Mouse (Mus musculus) bone marrow macrophage, adult 2 months (primary cell): ENCODE results near the gene Ago1. TPM values are rescaled to one million over a fixed set of nuclear protein-coding genes. Genes with fewer than 3 reads are reported as not detected.
A peak's percentile ranks its signal among the peaks of the same experiment; 100 is the strongest.

Experiments used
- H3K27ac ChIP-seq: 2 replicates; pipeline ENCODE4 v1.5.1; 2012; ENCODE audit warnings: low read depth, low read length; ENCODE audit not compliant: insufficient read depth
- H3K4me1 ChIP-seq: 2 replicates; pipeline ENCODE4 v1.6.1; 2012; ENCODE audit warnings: low read length; ENCODE audit not compliant: control insufficient read depth, insufficient read depth
- H3K4me3 ChIP-seq: 2 replicates; pipeline ENCODE4 v1.5.1; 2012; ENCODE audit warnings: mild to moderate bottlenecking, low read length, moderate library complexity; ENCODE audit not compliant: insufficient read depth
- CTCF ChIP-seq: IDR thresholded peaks from 2 replicates; pipeline ENCODE4 v1.5.1; 2012; ENCODE audit warnings: low read depth, mild to moderate bottlenecking, low read length, moderate library complexity
- POLR2A ChIP-seq: IDR thresholded peaks from 2 replicates; pipeline ENCODE4 v1.6.1; 2012; ENCODE audit warnings: mild to moderate bottlenecking, low read depth, low read length, borderline replicate concordance
- polyA plus RNA-seq: library from polyadenylated mRNA; stranded (reverse); fragments of >200 nt; gene quantifications from 2 replicates; pipeline ENCODE4 v1.2.4, GENCODE M21; 2012; ENCODE audit not compliant: missing spikeins, insufficient read depth, insufficient read length

Gene Ago1
- polyA plus RNA-seq, 1 experiment, result 29.1 TPM

DNA sequence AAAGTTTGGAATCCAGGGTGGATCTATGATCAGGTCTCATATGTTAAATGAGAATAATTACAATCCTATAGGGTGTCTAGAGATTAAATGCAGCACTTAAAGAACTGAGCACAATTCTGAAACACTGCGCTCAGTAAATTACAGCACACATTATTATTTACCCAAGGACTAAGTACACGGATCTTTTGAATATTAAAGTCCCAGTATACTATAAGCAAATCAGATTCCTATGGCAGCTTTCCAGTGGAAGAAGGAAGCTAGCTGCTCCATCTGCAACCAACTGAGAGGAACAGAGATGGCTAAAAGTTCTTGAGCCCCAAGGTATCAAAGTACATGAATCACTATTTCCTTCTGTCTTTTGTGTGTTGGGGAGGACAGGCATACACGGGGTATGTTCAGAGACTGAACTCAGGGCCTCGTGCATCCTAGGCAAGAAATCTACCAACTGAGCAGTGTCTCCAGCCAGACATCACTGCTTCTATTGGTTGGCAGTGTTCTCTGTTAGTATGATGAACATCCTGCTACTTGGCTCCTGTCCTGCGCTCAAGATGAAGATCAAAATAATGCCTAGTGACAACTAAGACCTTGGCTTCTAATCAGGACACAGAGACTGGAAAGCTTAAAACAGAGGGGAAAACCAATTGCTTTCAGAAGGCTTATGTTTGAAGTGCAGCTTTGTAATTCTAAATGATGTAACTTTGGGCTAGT, 13.7 kb downstream of the Ago1 start:
- no peak for TF ChIP-seq CTCF
- no peak for TF ChIP-seq POLR2A

DNA sequence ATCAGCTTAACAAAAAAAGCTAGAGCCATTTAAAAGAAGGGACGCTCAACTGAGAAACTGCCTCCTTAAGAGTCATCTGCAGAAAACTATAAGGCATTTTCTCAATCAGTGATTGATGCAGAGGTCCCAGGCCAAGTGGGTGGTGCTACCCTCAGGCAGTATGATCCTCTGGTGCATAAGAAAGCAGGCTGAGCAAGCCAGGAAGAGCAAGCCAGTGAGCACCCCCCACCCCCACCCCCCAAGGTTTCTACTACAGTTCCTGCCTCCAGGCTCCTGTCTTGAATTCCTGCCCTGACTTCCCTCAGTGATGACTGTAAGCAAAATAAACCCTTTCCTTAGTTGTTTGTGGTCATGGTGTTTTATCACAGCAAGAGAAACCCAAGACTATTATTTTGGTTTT, 18.1 kb downstream of the Ago1 start:
- no peaks in the 10 kb centered on the region for H3K4me1 ChIP-seq
- H3K27ac ChIP-seq, result no peak overlapping the region
- no peak for TF ChIP-seq POLR2A
- no peak for TF ChIP-seq CTCF
- no peak overlapping the region for H3K4me3 ChIP-seq

More for the DNA sequence above, 13.7 kb downstream of the Ago1 start:
- Histone ChIP-seq H3K27ac (no peak overlapping the region), H3K4me1 (no peaks in the 10 kb centered on the region), H3K4me3 (no peak overlapping the region)

DNA sequence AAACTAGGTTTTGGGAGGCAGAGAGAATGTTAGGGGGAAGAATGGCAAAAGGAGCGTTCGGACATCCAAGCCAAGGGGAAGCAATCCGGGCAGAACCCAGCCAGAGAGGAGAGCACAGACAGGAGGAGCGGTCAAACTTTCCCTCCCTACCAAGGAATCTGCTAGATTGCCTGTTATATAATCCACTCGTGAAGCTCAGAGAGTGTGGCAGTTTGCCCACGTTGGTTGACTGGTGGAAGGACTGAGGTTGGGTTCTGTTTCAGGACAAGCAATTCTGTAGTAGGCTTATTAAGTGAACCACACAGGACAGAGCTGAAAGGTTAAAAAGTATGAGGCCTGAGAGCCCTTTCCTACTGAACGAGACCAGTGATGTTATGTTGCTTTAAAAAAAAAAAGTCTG, 21.3 kb downstream of the Ago1 start:
- H3K4me1 ChIP-seq, result no peaks in the 10 kb centered on the region
- H3K4me3 ChIP-seq, result no peak overlapping the region
- H3K27ac ChIP-seq, result no peak overlapping the region
- TF ChIP-seq POLR2A, result no peak
- TF ChIP-seq CTCF, result no peak

DNA sequence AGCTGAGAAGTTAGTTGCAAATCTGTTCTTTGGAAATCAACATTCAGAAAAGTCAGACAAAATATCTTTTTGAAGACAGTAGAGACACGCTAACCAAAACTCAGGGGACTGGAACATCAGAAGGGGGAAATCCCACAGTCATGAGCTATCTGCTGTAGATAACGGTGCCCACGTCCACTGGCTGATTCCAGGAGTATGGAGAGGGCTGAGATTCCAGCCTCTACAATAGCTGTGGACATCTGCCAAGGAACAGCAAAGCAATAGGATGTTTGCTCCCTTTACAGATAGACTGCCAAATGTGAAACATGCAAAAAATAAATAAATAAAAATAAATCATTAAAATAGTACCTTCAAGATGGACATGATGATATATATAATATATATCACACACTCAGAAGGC, 23.9 kb downstream of the Ago1 start:
- TF ChIP-seq POLR2A (no peak), CTCF (no peak)
- Histone ChIP-seq H3K27ac (no peak overlapping the region), H3K4me3 (no peak overlapping the region), H3K4me1 (peaks cover 6% of the 10 kb centered on the region)

DNA sequence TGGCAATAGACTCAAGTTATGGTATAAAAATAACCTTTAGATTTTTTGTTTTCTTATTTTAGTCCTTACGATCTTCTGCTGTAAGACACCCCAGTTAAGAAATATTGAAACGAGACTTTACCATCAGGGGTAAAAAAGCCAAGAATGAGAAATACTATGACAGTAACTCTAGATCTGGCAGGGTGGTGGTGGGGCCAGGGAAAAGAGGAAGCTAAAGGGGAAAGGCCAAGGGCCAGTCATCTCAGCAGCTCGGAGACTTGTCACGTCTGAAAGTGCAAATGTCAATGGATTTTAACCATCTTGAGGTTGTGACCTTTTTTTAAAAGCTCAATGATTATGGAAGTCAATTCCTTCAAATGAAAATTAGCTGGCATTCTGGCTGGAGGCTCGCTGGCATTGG, 30.1 kb downstream of the Ago1 start:
- H3K27ac ChIP-seq, result peak overlapping the region; percentile 81

DNA sequence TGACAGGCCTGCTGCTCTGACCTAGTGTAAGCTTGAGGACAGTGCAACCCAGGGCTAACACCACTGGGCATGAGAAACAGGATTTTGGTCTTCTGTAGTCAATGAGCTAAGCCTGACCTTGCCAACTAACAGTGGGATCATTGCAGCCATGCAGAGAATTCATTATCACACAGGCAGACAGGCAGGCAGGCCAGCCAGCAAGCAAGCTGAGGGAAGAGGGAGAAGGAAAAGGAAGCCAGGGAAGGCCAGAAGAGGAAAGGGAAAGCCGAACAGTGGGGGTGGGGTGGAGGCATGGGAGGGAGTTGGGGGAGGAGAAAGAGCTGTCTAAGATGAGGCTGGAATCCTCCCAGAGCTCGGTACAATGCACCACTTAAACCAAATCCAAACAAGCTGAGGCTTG, 32.1 kb downstream of the Ago1 start:
- H3K27ac ChIP-seq, result no peak overlapping the region
- no peak overlapping the region for H3K4me3 ChIP-seq
- H3K4me1 ChIP-seq, result peaks cover 53% of the 10 kb centered on the region
- TF ChIP-seq POLR2A (no peak), CTCF (no peak)

More for the DNA sequence above, 30.1 kb downstream of the Ago1 start:
- TF ChIP-seq POLR2A (no peak), CTCF (no peak)
- Histone ChIP-seq H3K4me1 (peaks cover 47% of the 10 kb centered on the region), H3K4me3 (peak overlapping the region; percentile 7; the same call in 1 of the 2 replicates)

DNA sequence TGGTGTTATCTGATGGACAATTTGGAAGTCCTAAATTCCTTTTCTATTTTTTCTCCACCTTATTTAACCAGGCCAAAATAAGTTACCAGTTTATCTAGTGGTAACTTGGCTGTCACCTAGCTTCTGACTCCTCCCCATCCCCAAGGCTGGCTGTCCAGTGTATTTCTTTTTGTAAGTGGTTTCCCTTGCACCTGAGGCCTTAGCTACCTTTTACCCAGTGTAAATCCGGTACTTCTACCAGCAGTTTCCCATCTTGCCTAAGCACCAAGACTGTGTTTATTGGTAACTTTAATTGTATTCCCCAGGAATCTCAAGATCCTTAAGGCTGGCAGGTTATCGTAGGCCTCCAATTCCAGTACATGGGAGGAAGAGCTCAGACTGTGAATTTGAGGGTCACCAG, 34.3 kb downstream of the Ago1 start:
- H3K4me1 ChIP-seq, result peaks cover 49% of the 10 kb centered on the region
- H3K4me3 ChIP-seq, result no peak overlapping the region
- TF ChIP-seq POLR2A (no peak), CTCF (no peak)
- no peak overlapping the region for H3K27ac ChIP-seq

DNA sequence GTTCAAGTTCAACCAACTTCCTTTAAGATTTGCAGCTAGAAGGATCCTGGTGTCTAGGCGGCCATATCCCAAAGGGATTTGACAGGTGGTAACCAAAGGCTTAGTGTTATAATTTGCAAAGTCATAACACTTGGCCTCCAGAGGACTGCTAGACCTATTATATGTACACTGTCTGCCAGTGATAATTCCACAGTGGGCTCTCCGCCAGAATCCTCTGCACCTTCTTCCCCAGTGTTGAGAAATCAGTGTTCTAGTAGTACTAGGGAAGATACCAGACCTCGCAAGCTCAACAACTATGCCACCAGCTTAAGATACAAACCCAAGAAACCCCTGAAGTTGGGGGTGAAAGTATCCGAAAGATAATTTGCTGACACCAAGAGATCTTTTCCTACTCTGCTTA, 35.2 kb downstream of the Ago1 start:
- peaks cover 43% of the 10 kb centered on the region for H3K4me1 ChIP-seq
- TF ChIP-seq POLR2A (no peak), CTCF (no peak)
- H3K27ac ChIP-seq, result no peak overlapping the region
- H3K4me3 ChIP-seq, result no peak overlapping the region

DNA sequence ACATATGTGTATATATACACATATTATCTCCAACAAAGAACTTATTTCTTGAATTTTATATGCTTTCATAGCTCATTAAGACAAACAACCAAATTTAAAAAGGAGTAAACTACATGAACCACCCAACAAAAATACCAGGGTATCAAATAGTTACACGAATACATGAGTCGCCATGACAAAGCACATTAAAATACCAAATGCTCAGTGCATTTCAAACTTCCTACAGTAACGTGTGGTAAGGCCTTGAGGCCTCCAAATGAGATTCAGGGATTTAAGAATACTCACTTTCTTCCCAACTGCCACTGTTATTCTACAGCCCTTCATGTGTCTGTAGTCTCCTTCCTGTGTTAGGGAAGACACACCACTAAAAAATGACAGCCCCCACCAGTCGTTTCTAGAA, 36.6 kb downstream of the Ago1 start:
- Histone ChIP-seq H3K4me3 (no peak overlapping the region), H3K4me1 (peaks cover 35% of the 10 kb centered on the region), H3K27ac (no peak overlapping the region)
- TF ChIP-seq CTCF (no peak), POLR2A (no peak)

DNA sequence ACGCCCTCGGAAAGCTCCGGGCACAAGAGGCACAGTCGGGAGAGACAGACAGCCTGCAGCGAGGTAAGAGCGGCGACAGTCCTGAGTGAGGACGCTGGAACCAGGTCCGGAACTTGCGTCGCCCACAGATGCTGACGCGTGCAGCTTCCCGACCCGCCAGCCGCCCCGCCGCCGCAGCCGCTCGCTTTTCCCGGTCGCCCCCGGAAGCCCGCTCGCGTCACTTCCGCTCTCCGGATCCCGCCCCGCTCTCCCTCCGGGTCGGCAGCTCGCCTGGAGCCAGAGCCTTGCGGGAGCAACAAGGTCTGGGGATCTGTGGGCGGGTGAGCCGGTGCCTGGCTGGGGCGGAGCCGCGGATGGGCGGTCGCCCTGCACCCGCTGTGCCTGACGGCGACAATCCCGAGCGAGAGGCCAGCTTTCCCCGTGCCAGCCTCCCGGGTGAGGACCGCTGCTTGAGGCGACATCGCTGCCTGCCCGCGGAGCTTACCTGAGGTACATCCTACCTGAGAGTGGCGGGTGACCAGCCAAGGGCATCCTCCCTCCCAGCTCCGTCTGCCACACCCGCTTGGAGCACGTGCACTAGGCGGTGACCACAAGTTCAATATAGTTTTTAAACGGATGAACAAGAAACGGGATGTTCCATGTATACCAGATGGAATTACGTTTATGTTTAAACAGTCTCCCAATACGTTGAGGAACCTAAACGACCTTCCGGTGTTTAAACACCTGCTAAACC, 38.9 kb downstream of the Ago1 start, which contains the start of gene Ago3:
TSS of gene Ago3 (minus strand) at position 210 of the 733 bp plus-strand sequence.
- TF ChIP-seq CTCF (no peak), POLR2A (peak; percentile 77)
- H3K4me1 ChIP-seq, result peaks cover 16% of the 10 kb centered on the region
- H3K4me3 ChIP-seq, result peak within 1 kb of the TSS; percentile 76
- H3K27ac ChIP-seq, result peak within 1 kb of the TSS; percentile 85
